Mouse (Mus musculus): ENCODE measurements at regions not wholly inside any gene's neighbourhood (a gene's known extent, or its start where the extent isn't known, plus 50 kb on each side); places are given as distances from the start of the nearest gene placed in this dataset.

DNA sequence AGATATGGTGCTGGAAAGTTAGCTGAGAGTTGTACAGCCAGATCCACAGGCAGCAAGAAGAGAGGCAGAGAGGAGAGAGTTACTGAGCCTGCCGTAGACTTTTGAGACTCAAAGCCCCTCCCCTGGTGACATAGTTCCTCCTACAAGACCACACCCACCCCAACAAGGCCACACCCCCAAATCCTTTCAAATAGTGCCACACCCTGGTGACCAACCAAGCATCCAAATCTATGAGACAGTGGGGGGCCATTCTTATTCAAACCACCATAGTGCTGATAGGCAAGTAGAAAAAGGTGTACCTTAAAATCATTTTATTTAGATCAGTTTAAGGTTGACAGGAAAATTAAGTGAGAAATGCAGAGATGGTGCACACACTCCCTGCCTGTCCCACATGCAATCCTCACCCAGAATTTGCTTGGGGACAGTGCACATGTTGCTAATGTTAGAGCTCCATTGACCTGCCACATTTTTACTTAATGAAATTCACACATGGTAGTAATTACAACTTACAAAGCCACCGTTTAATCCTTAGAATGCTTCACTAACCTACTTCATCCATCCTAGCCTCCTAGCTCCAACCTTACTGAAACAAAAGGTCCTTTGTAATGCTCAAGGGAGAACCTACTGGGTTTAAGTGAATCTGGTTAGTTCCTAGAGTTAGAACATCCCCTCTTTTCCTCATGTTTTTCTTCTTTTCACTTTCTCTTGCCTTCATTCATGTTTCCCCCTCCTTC, 86.5 kb downstream of the Phlda1 start:
- TF ChIP-seq TAL1 (IDR thresholded peaks at IDR 0.05; ENCODE audit: low read length), result no peak
- TF ChIP-seq GATA1 (IDR thresholded peaks at IDR 0.05; ENCODE audit: low read length), result no peak
